Mouse (Mus musculus) retina, postnatal 1 day (tissue): ENCODE data around the gene Gm17268.
A peak's percentile ranks its signal among the peaks of the same experiment; 100 is the strongest.

Source experiments
- DNase-seq: peaks from one replicate; pipeline ENCODE4 v3.0.0-alpha.2; 2012

Gm17268 gene

GRCm38 (mm10) chr11:82030171-82030570 lies 8.2 kb downstream of the Gm17268 start:
- DNase-seq = no peak

GRCm38 (mm10) chr11:82023769-82024168 lies 14.6 kb downstream of the Gm17268 start:
- no peak for DNase-seq

GRCm38 (mm10) chr11:82022504-82023056 lies 15.8 kb downstream of the Gm17268 start:
- no peak for DNase-seq

GRCm38 (mm10) chr11:82021406-82021805 lies 17.0 kb downstream of the Gm17268 start:
- DNase-seq = no peak

GRCm38 (mm10) chr11:82019793-82020192 lies 18.6 kb downstream of the Gm17268 start:
- no peak for DNase-seq

GRCm38 (mm10) chr11:82019389-82019788 lies 19.0 kb downstream of the Gm17268 start:
- no peak for DNase-seq

- DNase-seq = no peak
Observed at GRCm38 (mm10) chr11:82016181-82016780, 22.1 kb downstream of the Gm17268 start.

GRCm38 (mm10) chr11:82015066-82015465 lies 23.3 kb downstream of the Gm17268 start:
- no peak for DNase-seq

GRCm38 (mm10) chr11:82013756-82014155 lies 24.6 kb downstream of the Gm17268 start:
- DNase-seq = no peak

GRCm38 (mm10) chr11:82011411-82012193 lies 26.8 kb downstream of the Gm17268 start:
- no peak for DNase-seq

- DNase-seq = no peak
Observed at GRCm38 (mm10) chr11:82010115-82010514, 28.2 kb downstream of the Gm17268 start.

- DNase-seq = no peak
Observed at GRCm38 (mm10) chr11:82006796-82007423, 31.5 kb downstream of the Gm17268 start.

GRCm38 (mm10) chr11:82004810-82005209 lies 33.6 kb downstream of the Gm17268 start:
- DNase-seq = no peak

- DNase-seq = no peak
Observed at GRCm38 (mm10) chr11:82000581-82000980, 37.8 kb downstream of the Gm17268 start.

- no peak for DNase-seq
Observed at GRCm38 (mm10) chr11:81999469-81999868, 38.9 kb downstream of the Gm17268 start.

- DNase-seq = no peak
Observed at GRCm38 (mm10) chr11:81998646-81999045, 39.7 kb downstream of the Gm17268 start.

GRCm38 (mm10) chr11:81997085-81997484 lies 41.3 kb downstream of the Gm17268 start:
- no peak for DNase-seq

GRCm38 (mm10) chr11:81996172-81996841 lies 42.1 kb downstream of the Gm17268 start:
- DNase-seq = peak; percentile 82

- DNase-seq = peak; percentile 85
Observed at GRCm38 (mm10) chr11:81983146-81983545, 55.2 kb downstream of the Gm17268 start.

GRCm38 (mm10) chr11:81982191-81982590 lies 56.2 kb downstream of the Gm17268 start:
- DNase-seq = peak; percentile 90
